Mouse (Mus musculus) intestine, embryonic 15.5 days (tissue): ENCODE data around the gene Cep162. TPM values are rescaled to one million over a fixed set of nuclear protein-coding genes. Genes with fewer than 3 reads are reported as not detected.

Source experiments
- ATAC-seq: fragments of 200-750 bp; cut with Nextera tagmentation; 2 replicates; pipeline ENCODE4 v1.8.0; 2017; ENCODE audit warnings: moderate TSS enrichment, moderate library complexity
- H3K27ac ChIP-seq: fragments of 300-500 bp; sonication (generic); 2 replicates; pipeline ENCODE4 v1.5.1; 2015; ENCODE audit warnings: mild to moderate bottlenecking, inconsistent platforms
- H3K27me3 ChIP-seq: fragments of 300-500 bp; sonication (generic); replicated peaks from 2 replicates; pipeline ENCODE4 v1.6.1; 2015; ENCODE audit warnings: inconsistent platforms
- H3K36me3 ChIP-seq: fragments of 300-500 bp; sonication (generic); 2 replicates; pipeline ENCODE4 v1.6.1; 2015; ENCODE audit warnings: inconsistent platforms
- H3K4me1 ChIP-seq: fragments of 300-500 bp; sonication (generic); replicated peaks from 2 replicates; pipeline ENCODE4 v1.6.1; 2015; ENCODE audit warnings: inconsistent platforms
- H3K4me2 ChIP-seq: fragments of 300-500 bp; sonication (generic); replicated peaks from 2 replicates; pipeline ENCODE4 v1.6.1; 2015; ENCODE audit warnings: mild to moderate bottlenecking, inconsistent platforms
- H3K4me3 ChIP-seq: fragments of 300-500 bp; sonication (generic); replicated peaks from 2 replicates; pipeline ENCODE4 v1.5.1; 2015; ENCODE audit warnings: inconsistent platforms
- H3K9ac ChIP-seq: fragments of 300-500 bp; sonication (generic); 2 replicates; pipeline ENCODE4 v1.6.1; 2015; ENCODE audit warnings: inconsistent platforms
- H3K9me3 ChIP-seq: fragments of 300-500 bp; sonication (generic); 2 replicates; pipeline ENCODE4 v1.6.1; 2016; ENCODE audit warnings: inconsistent platforms
- WGBS: fragments of 180-500 bp; shearing (Covaris S2); methylation state at CpG from one replicate; pipeline ENCODE4 v1.1.7; 2015; 5-methylcytosine and 5-hydroxymethylcytosine counted together
- polyA plus RNA-seq: library from polyadenylated mRNA; unstranded; fragments of >200 nt; fragmentation: Nextera tagmentation; extraction: Ambion mirVana; gene quantifications from 2 replicates; pipeline ENCODE4 v1.2.1, GENCODE M21; 2015

Cep162 gene
- 4.7 and 5.0 TPM in 2 replicates for polyA plus RNA-seq

DNA sequence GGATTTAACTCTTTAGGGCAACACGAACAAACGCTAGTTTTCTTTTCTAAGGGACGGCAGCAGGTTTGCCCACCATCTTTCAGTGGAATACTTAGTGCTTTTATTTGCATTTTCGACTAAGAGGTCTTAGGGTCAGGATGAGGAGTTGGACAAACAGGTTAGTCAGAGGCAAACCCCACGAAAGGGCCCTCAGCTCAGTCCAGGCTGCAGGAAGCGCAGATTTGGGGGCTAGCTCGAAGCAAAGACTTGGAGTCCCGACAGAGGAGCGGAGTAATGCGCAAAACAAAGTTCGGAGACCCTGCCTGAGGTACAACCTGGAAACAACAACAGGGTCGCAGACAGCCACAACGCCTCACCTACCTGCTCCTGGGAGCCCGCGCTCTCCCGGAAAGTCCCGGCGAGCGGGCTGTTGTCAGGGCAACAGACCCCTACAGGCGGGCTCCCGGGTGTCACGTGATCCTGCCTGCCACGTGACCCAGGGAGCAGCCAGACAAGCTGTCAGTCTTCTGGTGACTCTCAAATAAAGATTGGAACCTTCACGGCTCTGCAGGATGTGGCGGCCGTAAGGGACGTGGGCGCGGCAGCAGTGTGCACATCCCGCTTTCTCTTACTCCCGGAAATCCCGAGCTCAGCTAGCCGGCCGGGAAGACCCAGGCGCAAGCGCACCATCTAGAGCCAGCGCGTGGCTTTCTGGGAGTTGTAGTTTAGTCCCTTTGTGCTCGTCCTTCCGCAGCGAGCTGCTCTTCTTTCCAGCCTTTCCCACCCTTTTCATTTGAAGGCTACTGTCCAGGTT lies at the start of gene Cep162:
Cep162 (minus strand) TSS at position 634 of the 793 bp plus-strand sequence.
- no peaks in the 10 kb centered on the region for H3K27me3 ChIP-seq
- peak within 1 kb of the TSS; percentile 72 for H3K4me3 ChIP-seq
- no peaks in the 10 kb centered on the region for H3K36me3 ChIP-seq
- H3K4me2 ChIP-seq = peak within 1 kb of the TSS; percentile 74
- H3K27ac ChIP-seq = peak within 1 kb of the TSS; percentile 62
- peak; percentile 99 for ATAC-seq
- under 1% methylated on average over 41 of the region's 41 CpGs for WGBS
- no peaks in the 10 kb centered on the region for H3K4me1 ChIP-seq
- H3K9me3 ChIP-seq = no peaks in the 10 kb centered on the region
- H3K9ac ChIP-seq = peak within 1 kb of the TSS; percentile 52

DNA sequence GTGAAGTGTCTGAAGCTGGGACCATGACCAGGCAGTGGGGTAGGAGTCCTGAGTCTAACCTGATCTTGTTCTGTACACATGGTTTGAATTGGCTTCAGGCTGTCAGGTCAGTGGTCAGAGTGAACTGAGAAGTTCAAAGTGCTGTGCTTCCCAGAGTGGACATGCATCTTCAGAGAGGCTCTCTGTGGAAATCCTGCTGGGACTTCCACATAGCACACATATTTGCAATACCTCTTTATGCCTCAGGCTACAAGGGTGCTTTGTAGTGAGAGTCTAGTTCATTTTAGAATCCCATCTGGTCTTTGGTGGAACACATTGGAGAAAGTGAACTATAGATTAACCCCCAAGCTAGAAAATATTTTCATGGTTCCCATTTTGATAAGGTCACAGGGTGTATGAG lies 47.9 kb upstream of the Cep162 start:
- no peak overlapping the region for H3K4me2 ChIP-seq
- no peaks in the 10 kb centered on the region for H3K36me3 ChIP-seq
- H3K4me1 ChIP-seq = no peaks in the 10 kb centered on the region
- no peak overlapping the region for H3K9ac ChIP-seq
- no peak for ATAC-seq
- H3K27me3 ChIP-seq = no peaks in the 10 kb centered on the region
- no peak overlapping the region for H3K4me3 ChIP-seq
- H3K9me3 ChIP-seq = no peaks in the 10 kb centered on the region
- H3K27ac ChIP-seq = no peak overlapping the region

DNA sequence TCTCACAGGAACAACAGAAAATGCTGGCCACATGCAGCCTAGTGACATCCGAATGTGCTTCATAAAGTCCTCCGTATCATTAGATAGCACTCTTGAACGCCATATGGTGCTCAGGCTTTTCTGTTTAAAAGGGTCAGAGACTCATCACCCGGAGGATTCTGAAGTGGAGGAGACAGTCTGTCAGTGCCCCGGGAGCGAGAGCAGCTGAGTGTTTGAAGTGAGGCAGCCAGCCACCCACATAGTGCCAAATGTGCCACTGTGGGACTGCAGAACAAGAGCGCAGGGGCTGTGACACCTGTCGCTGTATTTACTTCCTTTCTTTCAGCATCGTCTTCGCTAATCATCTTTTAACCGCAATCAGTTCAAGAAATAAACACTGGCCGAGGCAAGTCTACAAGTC lies 43.6 kb upstream of the Cep162 start:
- Histone ChIP-seq H3K27ac (no peak overlapping the region), H3K27me3 (no peaks in the 10 kb centered on the region), H3K4me2 (no peak overlapping the region), H3K4me3 (no peak overlapping the region), H3K4me1 (no peaks in the 10 kb centered on the region), H3K9ac (no peak overlapping the region), H3K36me3 (no peaks in the 10 kb centered on the region), H3K9me3 (no peaks in the 10 kb centered on the region)
- no peak for ATAC-seq
- 61% methylated on average over 12 of the region's 12 CpGs for WGBS

- ATAC-seq = no peak
- Histone ChIP-seq H3K4me2 (no peak overlapping the region), H3K27ac (no peak overlapping the region), H3K9ac (no peak overlapping the region), H3K27me3 (no peaks in the 10 kb centered on the region), H3K9me3 (no peaks in the 10 kb centered on the region), H3K36me3 (no peaks in the 10 kb centered on the region), H3K4me1 (no peaks in the 10 kb centered on the region), H3K4me3 (no peak overlapping the region)
- WGBS = 70% methylated on average over 1 of the region's 1 CpGs
Measured at GRCm38 (mm10) chr9:87297522-87297921, 42.2 kb upstream of the Cep162 start.

DNA sequence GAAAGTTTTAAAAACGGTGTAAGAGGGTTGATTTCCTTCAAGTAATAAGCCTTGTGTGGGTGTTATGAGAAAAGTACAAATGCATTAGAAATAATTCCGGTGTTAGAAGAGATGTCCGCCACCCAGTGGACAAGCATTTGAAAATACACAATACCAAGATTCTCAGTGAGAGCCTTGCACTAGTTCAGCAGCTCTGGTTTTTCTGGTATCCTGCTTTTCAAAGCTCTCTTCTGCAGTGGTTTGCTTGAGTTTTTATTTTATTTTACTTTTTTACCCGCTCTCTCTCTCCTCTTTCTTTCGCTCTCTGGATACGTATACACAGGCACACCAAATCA lies 327 bp upstream of the Cep162 start:
- Histone ChIP-seq H3K9ac (peak overlapping the region; percentile 52), H3K27ac (0 out of 2 replicates have a peak overlapping the region, but pooled peaks have one; percentile 62)
- ATAC-seq = peak; percentile 85

GRCm38 (mm10) chr9:87248118-87248517 lies 7.2 kb downstream of the Cep162 start:
- Histone ChIP-seq H3K27me3 (no peaks in the 10 kb centered on the region), H3K36me3 (no peaks in the 10 kb centered on the region), H3K9me3 (no peaks in the 10 kb centered on the region), H3K9ac (no peak overlapping the region), H3K27ac (no peak overlapping the region), H3K4me1 (no peaks in the 10 kb centered on the region), H3K4me3 (no peak overlapping the region), H3K4me2 (no peak overlapping the region)
- no peak for ATAC-seq
- WGBS = 38% methylated on average over 3 of the region's 3 CpGs

More for the DNA sequence above, 327 bp upstream of the Cep162 start:
- Histone ChIP-seq H3K9me3 (no peaks in the 10 kb centered on the region), H3K4me3 (peak overlapping the region; percentile 72), H3K4me1 (no peaks in the 10 kb centered on the region), H3K27me3 (no peaks in the 10 kb centered on the region), H3K36me3 (no peaks in the 10 kb centered on the region), H3K4me2 (peak overlapping the region; percentile 74)
- WGBS = 19% methylated on average over 6 of the region's 6 CpGs

DNA sequence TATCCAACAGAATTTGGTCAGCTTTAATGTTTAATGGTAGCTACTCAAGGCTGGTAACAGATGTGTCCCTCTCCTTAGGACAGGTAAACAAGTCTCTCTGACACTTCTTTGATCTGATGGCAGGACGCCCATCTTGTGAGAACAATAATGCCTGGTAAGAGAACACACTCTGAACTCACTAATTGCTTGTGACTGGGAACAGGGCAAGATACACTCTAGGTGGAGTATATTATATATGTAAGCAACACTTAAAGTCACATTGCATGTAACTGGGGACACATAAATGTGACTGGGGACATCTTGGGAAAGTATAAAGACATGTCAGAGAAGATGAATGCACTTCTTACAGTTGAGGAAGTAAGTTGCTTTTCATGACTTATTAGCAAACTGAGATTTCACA lies 7.7 kb downstream of the Cep162 start:
- ATAC-seq = no peak
- Histone ChIP-seq H3K36me3 (no peaks in the 10 kb centered on the region), H3K9me3 (no peaks in the 10 kb centered on the region), H3K27ac (no peak overlapping the region), H3K4me3 (no peak overlapping the region), H3K4me2 (no peak overlapping the region), H3K4me1 (no peaks in the 10 kb centered on the region), H3K9ac (no peak overlapping the region), H3K27me3 (no peaks in the 10 kb centered on the region)
- WGBS = 94% methylated on average over 1 of the region's 1 CpGs

DNA sequence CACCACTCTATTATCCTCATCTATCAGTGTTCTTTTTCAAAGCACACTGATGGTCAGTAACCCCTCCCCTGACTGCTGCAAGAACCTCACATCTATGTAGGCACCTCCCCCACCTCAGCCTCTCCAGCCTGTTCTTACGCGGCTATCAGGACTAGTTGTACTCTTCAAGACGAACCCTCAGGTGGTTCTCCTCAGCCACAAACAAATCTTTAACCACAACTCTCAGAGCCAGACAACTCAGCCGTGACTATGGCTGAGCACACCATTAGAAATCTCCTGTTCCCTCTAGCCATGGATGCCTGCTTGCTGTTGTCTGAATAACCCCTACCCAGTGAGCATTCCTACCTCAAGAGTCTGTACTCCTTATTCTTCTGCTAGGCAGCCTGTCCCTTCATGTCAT lies 42.1 kb downstream of the Cep162 start:
- H3K36me3 ChIP-seq = no peaks in the 10 kb centered on the region
- H3K27ac ChIP-seq = no peak overlapping the region
- H3K4me1 ChIP-seq = no peaks in the 10 kb centered on the region
- no peak overlapping the region for H3K9ac ChIP-seq
- H3K4me3 ChIP-seq = no peak overlapping the region
- H3K9me3 ChIP-seq = no peaks in the 10 kb centered on the region
- WGBS = 81% methylated on average over 4 of the region's 4 CpGs
- no peaks in the 10 kb centered on the region for H3K27me3 ChIP-seq
- no peak overlapping the region for H3K4me2 ChIP-seq
- no peak for ATAC-seq

DNA sequence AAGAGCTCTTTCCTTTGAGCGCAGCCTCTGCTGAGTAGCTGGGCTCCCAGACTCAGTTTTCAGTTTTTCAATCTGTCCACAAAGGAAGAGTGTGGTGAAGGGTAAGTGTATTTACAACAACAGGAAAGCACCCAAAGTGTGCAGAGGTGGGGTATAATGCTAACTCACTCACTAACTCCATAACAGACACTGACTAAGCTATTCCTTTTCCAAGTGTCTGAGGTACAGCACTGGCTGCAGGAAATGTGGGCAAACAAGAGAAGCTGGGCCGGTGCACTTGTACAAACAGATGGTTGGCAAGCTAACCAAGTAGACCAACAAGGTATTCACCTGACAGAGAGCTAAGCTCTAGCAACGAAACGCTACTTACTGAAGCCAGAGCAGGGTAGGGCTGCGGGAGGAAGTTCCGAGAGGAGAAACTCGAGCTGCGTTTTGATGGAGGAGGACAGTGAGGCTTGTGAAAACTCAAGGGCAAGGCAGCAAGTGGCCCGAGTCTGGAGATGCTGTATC lies 44.5 kb downstream of the Cep162 start:
- no peak for ATAC-seq
- H3K27ac ChIP-seq = no peak overlapping the region
- no peak overlapping the region for H3K4me2 ChIP-seq
- no peak overlapping the region for H3K4me3 ChIP-seq
- H3K9me3 ChIP-seq = no peaks in the 10 kb centered on the region
- H3K27me3 ChIP-seq = no peaks in the 10 kb centered on the region
- WGBS = 83% methylated on average over 9 of the region's 9 CpGs
- no peak overlapping the region for H3K9ac ChIP-seq
- no peaks in the 10 kb centered on the region for H3K36me3 ChIP-seq
- H3K4me1 ChIP-seq = no peaks in the 10 kb centered on the region

DNA sequence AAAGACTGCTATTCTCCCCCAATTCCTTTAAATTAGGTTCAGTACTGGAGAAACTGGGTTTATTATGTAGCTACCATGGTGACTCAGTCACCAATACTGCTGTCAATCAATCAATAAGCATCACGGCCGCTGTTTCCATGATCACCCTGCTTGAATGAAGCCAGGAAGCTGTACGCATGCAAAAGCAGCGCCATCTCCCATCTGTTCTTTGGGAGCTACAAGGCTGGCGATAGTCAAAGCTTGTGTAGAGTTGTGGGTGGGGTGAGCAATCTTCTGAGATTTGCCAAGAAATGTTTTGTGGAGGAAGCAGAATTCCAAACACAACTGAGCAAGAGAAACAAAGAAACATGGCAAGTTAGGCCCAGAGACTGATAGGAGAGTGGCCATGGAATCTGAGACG lies 52.9 kb downstream of the Cep162 start:
- no peaks in the 10 kb centered on the region for H3K4me1 ChIP-seq

GRCm38 (mm10) chr9:87200919-87201318 lies 54.4 kb downstream of the Cep162 start:
- H3K27ac ChIP-seq = no peak overlapping the region
- H3K4me1 ChIP-seq = no peaks in the 10 kb centered on the region
- no peak overlapping the region for H3K4me2 ChIP-seq
- no peaks in the 10 kb centered on the region; the same call in 1 of the 2 replicates for H3K36me3 ChIP-seq
- H3K27me3 ChIP-seq = no peaks in the 10 kb centered on the region
- no peak overlapping the region for H3K9ac ChIP-seq
- no peak overlapping the region for H3K4me3 ChIP-seq
- ATAC-seq = no peak
- WGBS = 98% methylated on average over 4 of the region's 4 CpGs
- no peaks in the 10 kb centered on the region for H3K9me3 ChIP-seq

More for the DNA sequence above, 52.9 kb downstream of the Cep162 start:
- Histone ChIP-seq H3K27ac (no peak overlapping the region), H3K27me3 (no peaks in the 10 kb centered on the region), H3K9me3 (no peaks in the 10 kb centered on the region), H3K36me3 (no peaks in the 10 kb centered on the region; the same call in 1 of the 2 replicates), H3K9ac (no peak overlapping the region), H3K4me3 (no peak overlapping the region), H3K4me2 (no peak overlapping the region)
- WGBS = 93% methylated on average over 6 of the region's 6 CpGs
- no peak for ATAC-seq

GRCm38 (mm10) chr9:87200426-87200825 lies 54.9 kb downstream of the Cep162 start:
- Histone ChIP-seq H3K27me3 (no peaks in the 10 kb centered on the region), H3K36me3 (no peaks in the 10 kb centered on the region; the same call in 1 of the 2 replicates), H3K27ac (no peak overlapping the region), H3K9ac (no peak overlapping the region), H3K4me1 (no peaks in the 10 kb centered on the region), H3K9me3 (no peaks in the 10 kb centered on the region), H3K4me3 (no peak overlapping the region), H3K4me2 (no peak overlapping the region)
- WGBS = 90% methylated on average over 5 of the region's 5 CpGs
- no peak for ATAC-seq

GRCm38 (mm10) chr9:87198036-87198435 lies 57.3 kb downstream of the Cep162 start:
- no peaks in the 10 kb centered on the region for H3K4me1 ChIP-seq
- WGBS = 78% methylated on average over 6 of the region's 6 CpGs
- H3K9ac ChIP-seq = no peak overlapping the region
- H3K4me2 ChIP-seq = no peak overlapping the region
- no peak overlapping the region for H3K27ac ChIP-seq
- no peak overlapping the region for H3K4me3 ChIP-seq
- no peaks in the 10 kb centered on the region for H3K27me3 ChIP-seq
- peaks cover 4% of the 10 kb centered on the region; the same call in 1 of the 2 replicates for H3K36me3 ChIP-seq
- H3K9me3 ChIP-seq = no peaks in the 10 kb centered on the region
- ATAC-seq = no peak
